Mouse (Mus musculus): ENCODE results near the gene Arhgap21.

Gene Arhgap21

GRCm38 (mm10) chr2:20966176-20967100, 2.2 kb downstream of the Arhgap21 start:
- no peak for DNase-seq

DNA sequence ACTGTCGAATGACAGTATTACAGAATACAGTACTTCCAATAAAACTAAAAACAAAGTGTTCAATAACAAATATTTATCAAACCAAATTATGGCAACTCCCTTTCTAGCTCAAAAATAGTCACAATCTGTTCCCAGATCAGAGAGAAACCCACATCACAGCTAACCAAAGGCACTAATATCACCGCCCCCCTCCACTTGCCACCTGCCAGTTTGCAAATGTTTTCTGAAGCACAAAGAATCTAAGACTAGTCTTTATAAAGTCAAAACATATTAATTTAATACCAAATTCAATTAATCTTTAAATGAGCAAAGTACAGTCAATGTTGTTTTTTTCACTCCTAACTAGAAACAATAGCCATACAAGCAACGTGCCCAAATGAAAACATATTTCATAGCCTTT, 3.3 kb downstream of the Arhgap21 start:
- no peak for DNase-seq

- DNase-seq, result no peak
Measured at GRCm38 (mm10) chr2:20964461-20964860, 4.2 kb downstream of the Arhgap21 start.

GRCm38 (mm10) chr2:20963226-20963805, 5.4 kb downstream of the Arhgap21 start:
- no peak for DNase-seq

- DNase-seq, result peak; percentile 96
Measured at GRCm38 (mm10) chr2:20962284-20962683, 6.4 kb downstream of the Arhgap21 start.

- peak; percentile 82 for DNase-seq
Measured at GRCm38 (mm10) chr2:20961825-20962224, 6.9 kb downstream of the Arhgap21 start.

DNA sequence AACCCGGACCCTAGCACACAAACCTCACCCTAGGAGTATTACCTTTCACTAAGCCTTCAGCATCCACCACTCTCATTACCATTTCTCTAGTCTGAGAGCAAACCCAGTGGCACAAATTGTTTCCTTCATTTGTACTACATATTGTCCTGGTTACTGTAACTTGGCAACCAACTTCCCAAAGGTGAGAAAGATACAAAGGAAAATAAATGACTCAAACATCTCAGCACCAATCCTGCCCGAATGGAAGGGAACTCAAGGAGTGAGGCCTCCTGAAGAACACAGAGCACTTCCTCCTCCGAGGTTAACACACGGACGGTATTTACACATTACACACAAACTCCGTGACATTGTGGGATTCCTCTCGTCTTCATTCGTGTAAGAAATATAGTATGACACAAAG, 7.4 kb downstream of the Arhgap21 start:
- DNase-seq, result no peak

- DNase-seq, result no peak
Measured at GRCm38 (mm10) chr2:20960668-20961035, 8.0 kb downstream of the Arhgap21 start.

GRCm38 (mm10) chr2:20959906-20960667, 8.6 kb downstream of the Arhgap21 start:
- no peak for DNase-seq

- DNase-seq, result no peak
Measured at GRCm38 (mm10) chr2:20959045-20959444, 9.6 kb downstream of the Arhgap21 start.

DNA sequence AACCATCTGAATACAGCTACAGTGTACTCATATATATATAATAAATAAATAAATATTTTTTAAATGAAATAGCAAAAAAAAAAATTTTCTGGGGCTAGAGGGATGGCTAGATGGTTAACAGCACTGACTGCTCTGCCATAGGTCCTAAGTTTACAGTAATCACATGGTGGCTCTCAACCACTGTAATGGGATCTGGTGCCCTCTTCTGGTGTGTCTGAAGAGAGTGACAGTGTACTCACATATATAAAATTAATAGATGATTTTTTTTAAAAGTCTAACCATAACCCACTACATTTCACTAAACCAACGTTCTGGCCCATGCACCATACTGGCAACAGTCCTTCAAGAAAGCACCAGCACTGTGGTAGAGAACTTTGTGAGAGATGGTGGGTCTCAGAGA, 10.7 kb downstream of the Arhgap21 start:
- no peak for DNase-seq

DNA sequence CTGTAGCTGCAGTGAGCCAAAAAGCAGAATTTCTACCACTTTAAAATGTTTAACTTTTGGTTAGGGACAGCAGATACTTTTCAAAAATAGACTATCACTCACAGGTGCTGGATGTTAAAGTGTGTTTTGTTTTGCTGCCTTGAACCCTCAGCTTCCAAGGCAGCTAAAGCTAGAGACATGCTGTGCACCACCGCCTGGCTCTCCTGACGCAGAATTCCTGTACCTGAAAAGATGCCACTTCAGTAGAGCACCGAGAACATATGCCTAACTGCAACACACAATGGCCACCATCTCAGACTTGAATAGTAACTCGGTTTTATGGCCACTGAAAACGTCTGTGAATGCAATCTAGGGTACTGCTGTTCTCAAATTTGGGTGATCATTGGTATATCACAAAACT, 12.0 kb downstream of the Arhgap21 start:
- no peak for DNase-seq

DNA sequence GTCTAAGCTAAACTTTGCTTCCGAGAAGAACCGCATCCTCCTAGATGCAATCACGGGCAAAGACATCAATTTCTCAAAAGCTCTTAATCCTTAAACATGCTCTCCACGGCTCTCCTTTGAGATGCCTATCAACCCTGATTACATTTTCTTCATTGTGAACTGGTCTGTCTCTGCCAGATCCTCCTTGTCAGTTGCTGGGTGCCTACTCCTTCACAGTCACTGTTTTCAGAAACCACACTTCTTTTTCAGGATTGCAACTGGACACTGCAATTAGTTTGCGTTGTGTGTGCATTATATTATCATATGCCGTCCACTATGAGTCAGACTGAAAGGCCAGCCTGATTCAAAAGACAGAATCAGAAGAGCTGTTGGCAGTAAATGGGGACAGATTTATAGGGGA, 12.7 kb downstream of the Arhgap21 start:
- no peak for DNase-seq

- DNase-seq, result no peak
Measured at GRCm38 (mm10) chr2:20955376-20955775, 13.3 kb downstream of the Arhgap21 start.

DNA sequence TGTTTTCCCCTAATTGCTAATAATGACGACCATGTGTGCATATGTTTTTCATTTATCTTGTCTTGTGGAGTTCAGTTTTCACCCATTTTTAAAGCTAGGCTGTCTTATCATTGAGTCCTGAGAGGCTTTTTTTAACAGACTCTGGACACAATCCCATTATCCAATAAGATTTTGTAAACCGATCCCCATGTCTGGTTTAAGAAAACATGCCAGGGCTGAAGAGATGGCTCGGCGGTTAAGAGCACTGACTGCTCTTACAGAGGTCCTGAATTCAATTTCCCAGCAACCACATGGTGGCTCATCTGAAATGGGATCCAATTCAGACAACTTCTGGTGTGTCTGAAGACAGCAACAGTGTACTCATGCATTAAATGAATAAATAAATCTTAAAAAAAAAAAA, 16.0 kb downstream of the Arhgap21 start:
- no peak for DNase-seq

GRCm38 (mm10) chr2:20949168-20949567, 19.5 kb downstream of the Arhgap21 start:
- no peak for DNase-seq

- DNase-seq, result no peak
Measured at GRCm38 (mm10) chr2:20947036-20947435, 21.6 kb downstream of the Arhgap21 start.

GRCm38 (mm10) chr2:20945596-20945995, 23.1 kb downstream of the Arhgap21 start:
- DNase-seq, result no peak

GRCm38 (mm10) chr2:20943730-20944454, 24.8 kb downstream of the Arhgap21 start:
- DNase-seq, result no peak

GRCm38 (mm10) chr2:20943222-20943621, 25.5 kb downstream of the Arhgap21 start:
- peak; percentile 54 for DNase-seq

DNA sequence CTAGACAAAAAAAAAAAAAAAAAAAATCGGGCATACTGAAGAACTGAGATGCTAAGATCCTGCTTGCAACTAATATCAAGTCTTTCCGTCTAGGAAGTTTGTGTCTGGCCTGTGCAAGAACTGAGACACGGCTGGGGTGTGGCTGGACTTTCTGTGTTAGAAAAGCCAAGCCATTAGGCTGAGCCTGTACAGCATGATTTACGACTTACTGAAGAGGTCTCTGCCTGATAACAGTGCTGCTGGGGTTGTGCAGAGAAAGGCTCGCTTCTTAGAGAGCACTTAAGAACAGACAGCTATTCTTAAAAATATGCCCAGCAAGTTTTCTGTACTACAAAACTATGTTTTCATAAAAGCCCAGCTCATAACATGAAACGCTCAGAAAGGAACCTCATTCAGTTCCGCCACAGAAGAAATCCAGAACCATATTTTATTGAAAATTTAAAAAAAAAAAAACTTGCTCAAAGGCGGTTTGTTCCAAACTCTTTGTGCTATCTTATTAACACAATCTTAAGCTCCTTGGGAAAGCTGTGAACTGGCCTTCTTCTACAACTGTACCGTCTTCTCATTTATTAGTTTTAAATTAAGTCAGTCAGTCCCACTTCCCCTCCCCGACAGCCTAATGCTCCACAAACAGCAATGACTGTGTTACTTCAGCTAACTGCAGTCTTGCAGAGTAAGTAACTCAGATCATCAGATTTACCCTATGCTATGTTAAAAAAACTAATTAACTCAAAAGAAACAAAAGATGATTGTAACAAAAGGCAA, 26.1 kb downstream of the Arhgap21 start:
- DNase-seq, result peak; percentile 4

DNA sequence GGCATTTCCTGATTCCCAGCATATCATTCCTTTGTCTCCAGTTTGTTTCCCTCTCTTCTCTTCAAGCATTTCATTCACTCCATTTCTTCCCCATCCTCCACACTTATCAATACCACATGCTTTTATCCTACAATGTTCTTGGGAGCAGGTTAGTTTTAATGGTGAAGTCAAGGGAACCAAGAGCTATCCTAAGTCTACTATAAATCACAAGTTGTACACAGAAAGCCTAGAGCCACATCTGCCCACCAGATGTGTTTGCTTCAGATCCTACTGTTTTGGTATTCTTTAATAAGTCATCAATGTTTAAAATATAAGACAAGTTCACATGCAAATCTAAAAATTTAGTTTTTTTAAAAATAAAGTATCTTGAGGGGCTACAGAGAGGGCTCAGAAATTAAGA, 27.6 kb downstream of the Arhgap21 start:
- no peak for DNase-seq

Data from cerebellum, adult 11-12 months (tissue).